Mouse (Mus musculus): ENCODE results near the gene Gart.

- TF ChIP-seq CTCF (IDR thresholded peaks at IDR 0.05; ENCODE audit: extremely low read depth, insufficient read depth, low read length), result no peak
- no peak for TF ChIP-seq POLR2A (IDR thresholded peaks at IDR 0.05; ENCODE audit: extremely low read depth, insufficient read depth, low read length)
These were observed 58.0 kb downstream of the Gart start for GRCm38 (mm10) chr16:91588703-91589102.
